Mouse (Mus musculus): ENCODE results near the gene Anapc1. TPM values are rescaled to one million over a fixed set of nuclear protein-coding genes. Genes with fewer than 3 reads are reported as not detected.

Anapc1 gene
- polyA plus RNA-seq, 1 experiment from 2014 or later: 34.2 TPM

GRCm38 (mm10) chr2:128564195-128564594 is 123.0 kb downstream of the Anapc1 start:
- H3K9ac ChIP-seq (replicated peaks): no peak overlapping the region
- H3K27ac ChIP-seq (replicated peaks): no peak overlapping the region
- no peaks in the 10 kb centered on the region for H3K36me3 ChIP-seq
- H3K4me1 ChIP-seq: no peaks in the 10 kb centered on the region; the same call in 1 of the 2 replicates
- H3K4me3 ChIP-seq (replicated peaks): no peak overlapping the region
- no peaks in the 10 kb centered on the region for H3K27me3 ChIP-seq (replicated peaks)
- 93% methylated on average over 3 of the region's 3 CpGs for WGBS
- no peak for ATAC-seq (ENCODE audit: low FRiP score)
- no peaks in the 10 kb centered on the region for H3K9me3 ChIP-seq (replicated peaks)
- no peak overlapping the region for H3K4me2 ChIP-seq

Other genes starting within 250 kb of the Anapc1 start
- not detected in 2 replicates for gene Spdye4c, start 96.2 kb downstream of the Anapc1 start, polyA plus RNA-seq (2015; fragmentation: Nextera tagmentation; extraction: Ambion mirVana)
- 2.2 and 3.1 TPM in 2 replicates for gene Mertk, start 11.6 kb upstream of the Anapc1 start, polyA plus RNA-seq (2015; fragmentation: Nextera tagmentation; extraction: Ambion mirVana)
- 37.4 and 37.6 TPM in 2 replicates for gene Tmem87b, start 130.7 kb upstream of the Anapc1 start, polyA plus RNA-seq (2015; fragmentation: Nextera tagmentation; extraction: Ambion mirVana)
- 3.4 and 4.2 TPM in 2 replicates for gene Fbln7, start 175.6 kb upstream of the Anapc1 start, polyA plus RNA-seq (2015; fragmentation: Nextera tagmentation; extraction: Ambion mirVana)